Mouse (Mus musculus): ENCODE measurements around the gene Mdh1. TPM values are rescaled to one million over a fixed set of nuclear protein-coding genes. Genes with fewer than 3 reads are reported as not detected.

Gene Mdh1
- polyA plus RNA-seq (2017; shearing (Covaris generic)), result 100 to 1,000 TPM; 316 to 332 TPM

DNA sequence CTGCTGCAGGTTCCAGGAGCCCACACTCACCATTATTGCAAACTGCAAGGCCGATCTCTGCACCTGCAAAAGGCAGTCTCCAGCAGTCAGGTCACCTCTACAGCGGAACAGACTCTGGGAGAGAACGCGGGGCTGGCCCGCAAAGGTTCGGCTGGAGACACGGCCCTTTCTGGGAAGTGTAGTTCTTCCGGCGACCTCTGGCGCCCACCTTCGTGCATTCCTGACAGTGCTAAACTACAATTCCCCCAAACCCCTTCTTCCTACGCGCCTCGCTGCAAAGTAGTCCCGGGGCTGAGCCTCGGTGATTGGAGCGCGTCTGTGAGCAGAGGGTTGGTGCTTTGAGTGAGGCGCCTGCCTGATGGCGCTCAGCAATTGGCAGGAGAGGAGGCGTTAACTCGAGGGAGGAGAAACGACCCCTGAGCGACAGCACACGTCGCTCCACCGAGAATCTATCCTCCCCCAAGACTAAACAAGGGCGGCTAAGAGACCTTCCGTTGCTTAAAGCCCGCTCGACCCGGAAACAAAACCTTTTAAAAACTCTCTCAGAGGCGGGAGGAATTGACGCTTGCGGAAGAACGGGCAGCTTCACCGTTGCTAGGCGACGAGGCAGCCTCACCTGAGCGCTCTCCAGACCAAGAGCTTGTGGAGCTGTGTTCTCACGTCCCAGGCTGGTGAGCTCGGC lies at the start of gene Mdh1, which contains the start of gene Wdpcp:
Gene Mdh1 (minus strand): TSS at position 668 of the 682 bp plus-strand sequence.
Gene Wdpcp (plus strand): TSS at position 536 of the 682 bp plus-strand sequence.

Other genes with a start within 250 kb of the Mdh1 start
- gene Ugp2, start 201.2 kb downstream of the Mdh1 start, polyA plus RNA-seq (2017; shearing (Covaris generic)), result 10 to 100 TPM; 57.7 to 61.6 TPM
- gene Wdpcp, start 132 bp downstream of the Mdh1 start, polyA plus RNA-seq (2017; shearing (Covaris generic)), result 1 to 10 TPM; 1.4 TPM

Data from activated CD4-positive, CD25-positive, alpha-beta regulatory T cell (primary cell).